Mouse (Mus musculus) limb, embryonic 11.5 days (tissue): ENCODE measurements around the gene Srrm2. TPM values are rescaled to one million over a fixed set of nuclear protein-coding genes. Genes with fewer than 3 reads are reported as not detected.
"Not testable (repeated sequence)": the region's sequence is repeated elsewhere in the genome, so short reads cannot be mapped to it uniquely, and the experiment has no call there.

Source experiments
- ATAC-seq: fragments of 200-750 bp; cut with Nextera tagmentation; 2 replicates; pipeline ENCODE4 v1.8.0; 2017; ENCODE audit warnings: low read depth; ENCODE audit not compliant: insufficient number of reproducible peaks, low FRiP score, low TSS enrichment
- DNase-seq: peaks from one replicate; pipeline ENCODE4 v3.0.0-alpha.2; 2015; ENCODE audit warnings: low spot score
- H3K27ac ChIP-seq: fragments of 300-500 bp; sonication (generic); replicated peaks from 2 replicates; pipeline ENCODE4 v1.5.1; 2014; ENCODE audit warnings: low read depth, mild to moderate bottlenecking, low read length
- H3K27me3 ChIP-seq: fragments of 300-500 bp; sonication (generic); 2 replicates; pipeline ENCODE4 v1.6.1; 2014; ENCODE audit warnings: mild to moderate bottlenecking, low read length, mixed read lengths; ENCODE audit not compliant: control insufficient read depth, insufficient read depth
- H3K36me3 ChIP-seq: fragments of 300-500 bp; sonication (generic); 2 replicates; pipeline ENCODE4 v1.6.1; 2014; ENCODE audit warnings: mild to moderate bottlenecking, low read length, moderate library complexity, mixed read lengths; ENCODE audit not compliant: control insufficient read depth, insufficient read depth
- H3K4me1 ChIP-seq: fragments of 300-500 bp; sonication (generic); 2 replicates; pipeline ENCODE4 v1.6.1; 2014; ENCODE audit warnings: low read length, mixed read lengths; ENCODE audit not compliant: control insufficient read depth, insufficient read depth
- H3K4me2 ChIP-seq: fragments of 300-500 bp; sonication (generic); 2 replicates; pipeline ENCODE4 v1.6.1; 2014; ENCODE audit warnings: low read depth, mild to moderate bottlenecking, moderate library complexity; ENCODE audit not compliant: severe bottlenecking
- H3K4me3 ChIP-seq: fragments of 300-500 bp; sonication (generic); 2 replicates; pipeline ENCODE4 v1.5.1; 2014; ENCODE audit warnings: low read depth, low read length
- H3K9ac ChIP-seq: fragments of 300-500 bp; sonication (generic); 2 replicates; pipeline ENCODE4 v1.6.1; 2014; ENCODE audit warnings: mild to moderate bottlenecking, low read length
- H3K9me3 ChIP-seq: fragments of 300-500 bp; sonication (generic); 2 replicates; pipeline ENCODE4 v1.6.1; 2016; ENCODE audit warnings: low read length; ENCODE audit not compliant: control insufficient read depth
- WGBS: fragments of 180-500 bp; shearing (Covaris S2); extraction: QIAGEN DNeasy Blood & Tissue Kit; methylation state at CpG from one replicate; pipeline ENCODE4 v1.1.7; 2014; 5-methylcytosine and 5-hydroxymethylcytosine counted together
- polyA plus RNA-seq: library from polyadenylated mRNA; unstranded; fragments of >200 nt; fragmentation: Nextera tagmentation; extraction: Ambion mirVana; gene quantifications from 2 replicates; pipeline ENCODE4 v1.2.1, GENCODE M21; 2014

Srrm2 gene
- polyA plus RNA-seq, 1 experiment from 2014 or later, result 508 TPM

DNA sequence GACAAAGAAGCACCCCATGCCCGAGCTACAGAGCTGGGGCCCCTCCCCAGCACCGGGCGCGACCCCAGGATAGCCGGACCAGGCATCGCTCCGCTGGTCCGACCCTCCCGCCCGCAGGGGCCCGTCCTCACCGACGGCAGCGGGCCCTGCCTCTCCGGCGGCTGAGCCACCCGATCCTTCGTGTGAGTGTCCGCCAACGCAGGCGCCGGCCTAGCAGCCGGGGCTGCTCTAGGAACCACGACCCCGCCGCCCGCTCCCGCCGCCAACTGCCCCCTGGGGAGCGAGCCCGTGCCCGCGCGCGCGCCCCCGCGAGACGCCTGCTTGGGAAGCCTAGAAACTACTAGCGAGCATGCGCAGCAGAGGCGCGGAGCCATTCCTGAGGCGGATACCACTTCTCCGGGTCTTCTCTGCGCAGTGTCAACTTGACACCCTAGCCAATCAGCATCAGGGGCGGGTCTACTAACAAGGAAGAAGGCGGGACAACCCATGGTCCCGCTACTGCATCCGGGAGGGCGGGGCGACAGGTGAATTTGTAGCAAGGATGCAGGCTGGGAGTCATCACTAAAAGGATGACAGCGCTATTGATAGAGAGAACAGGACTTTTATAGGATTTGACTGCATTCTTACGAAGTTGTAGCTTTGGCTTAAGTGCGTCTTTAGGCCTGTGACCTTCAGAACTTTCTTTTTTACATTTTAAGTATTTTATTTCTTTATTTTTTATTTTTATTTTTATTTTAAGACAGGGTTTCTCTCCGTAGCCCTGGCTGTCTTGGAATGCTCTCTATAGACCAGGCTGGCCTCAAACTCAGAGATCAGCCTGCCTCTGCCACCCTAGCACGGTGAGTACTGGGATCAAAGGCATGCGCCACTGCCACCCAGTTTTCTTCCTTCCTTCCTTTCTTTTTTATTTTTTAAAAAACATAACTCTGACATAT is 18.8 kb upstream of the Srrm2 start, which contains the start of gene Flywch1:
Gene Flywch1, minus strand, starts transcription at position 319 of the 935 bp plus-strand sequence.
- peak; percentile 98 for ATAC-seq
- H3K27ac ChIP-seq, result peak within 1 kb of the TSS; percentile 69; the same call in 1 of the 2 replicates
- 3% methylated on average over 58 of the region's 58 CpGs for WGBS
- H3K4me2 ChIP-seq, result peak within 1 kb of the TSS; percentile 52
- peak; percentile 99 for DNase-seq
- H3K36me3 ChIP-seq, result no peaks in the 10 kb centered on the region; the same call in none of the 2 replicates
- H3K9ac ChIP-seq, result peak within 1 kb of the TSS; percentile 91
- no peaks in the 10 kb centered on the region for H3K27me3 ChIP-seq
- H3K4me1 ChIP-seq, result peaks cover 5% of the 10 kb centered on the region
- no peaks in the 10 kb centered on the region for H3K9me3 ChIP-seq
- peak within 1 kb of the TSS; percentile 81 for H3K4me3 ChIP-seq

DNA sequence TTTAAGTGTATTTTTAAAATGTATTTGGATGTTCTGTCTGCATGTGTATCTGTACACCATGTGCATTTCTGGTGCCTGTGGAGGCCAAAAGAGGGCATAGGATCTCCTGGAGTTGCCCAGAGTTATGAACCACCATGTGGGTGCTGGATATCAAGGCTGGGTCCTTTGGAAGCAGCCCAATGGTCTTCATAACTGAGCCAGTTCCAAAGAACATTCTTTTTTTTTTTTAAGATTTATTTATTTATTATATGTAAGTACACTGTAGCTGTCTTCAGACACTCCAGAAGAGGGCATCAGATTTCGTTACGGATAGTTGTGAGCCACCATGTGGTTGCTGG is 18.1 kb upstream of the Srrm2 start:
- H3K9me3 ChIP-seq, H3K4me2 ChIP-seq, H3K4me1 ChIP-seq, DNase-seq, H3K4me3 ChIP-seq, H3K9ac ChIP-seq, H3K36me3 ChIP-seq, H3K27me3 ChIP-seq, ATAC-seq, H3K27ac ChIP-seq: not testable (repeated sequence)
- WGBS, result 83% methylated on average over 2 of the region's 2 CpGs

DNA sequence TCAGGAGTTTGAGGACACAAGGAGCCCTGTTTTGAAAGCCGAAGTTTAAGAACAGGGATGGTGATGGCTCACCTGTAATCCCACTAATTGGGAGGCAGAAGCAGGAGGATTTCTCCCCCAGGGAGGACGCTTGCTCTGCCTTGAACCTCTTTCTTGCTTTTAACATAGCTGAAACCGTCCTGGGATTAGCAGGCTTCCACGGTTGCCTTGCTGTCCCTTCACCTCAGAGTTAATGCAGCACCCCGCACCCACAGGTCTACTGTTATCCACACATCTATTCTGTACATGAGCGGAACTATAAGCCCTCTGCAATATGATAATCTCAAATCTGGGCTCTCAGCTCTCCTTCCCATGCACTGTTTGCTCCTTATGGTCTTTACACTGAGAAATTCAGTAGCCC is 16.7 kb upstream of the Srrm2 start:
- no peak overlapping the region for H3K4me2 ChIP-seq
- H3K36me3 ChIP-seq, result no peaks in the 10 kb centered on the region; the same call in none of the 2 replicates
- no peak overlapping the region for H3K4me3 ChIP-seq
- DNase-seq, result no peak
- no peaks in the 10 kb centered on the region for H3K9me3 ChIP-seq
- H3K27ac ChIP-seq, result no peak overlapping the region
- no peak for ATAC-seq
- WGBS, result 75% methylated on average over 6 of the region's 6 CpGs
- peaks cover 5% of the 10 kb centered on the region for H3K4me1 ChIP-seq
- H3K9ac ChIP-seq, result no peak overlapping the region
- H3K27me3 ChIP-seq, result no peaks in the 10 kb centered on the region

DNA sequence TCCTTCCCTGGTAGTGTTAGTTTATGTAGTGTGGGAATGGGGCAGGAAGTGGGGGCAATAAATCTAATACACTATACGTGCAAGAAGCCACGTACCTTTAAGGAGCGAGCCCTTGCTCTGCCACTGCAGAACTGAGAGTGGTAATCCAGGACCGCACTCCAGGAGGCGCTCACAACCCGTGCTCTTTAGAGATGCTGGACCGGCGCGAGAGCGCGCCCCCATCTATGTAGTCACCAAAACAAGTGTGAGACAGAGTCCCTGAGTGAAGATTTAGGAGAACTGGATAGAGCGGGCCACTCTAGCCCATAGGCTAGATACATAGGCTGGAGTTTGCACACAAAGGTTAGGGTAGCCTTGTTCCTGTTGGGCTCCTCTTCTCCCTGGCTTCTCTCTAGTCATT is 16.2 kb upstream of the Srrm2 start:
- Histone ChIP-seq H3K4me2 (no peak overlapping the region), H3K4me3 (no peak overlapping the region), H3K4me1 (peaks cover 5% of the 10 kb centered on the region), H3K9me3 (no peaks in the 10 kb centered on the region), H3K27me3 (no peaks in the 10 kb centered on the region), H3K9ac (no peak overlapping the region), H3K36me3 (no peaks in the 10 kb centered on the region; the same call in none of the 2 replicates), H3K27ac (no peak overlapping the region)
- ATAC-seq (0 out of 2 replicates have a peak, but pooled peaks have one; percentile 36), DNase-seq (peak; percentile 88)
- WGBS, result 4% methylated on average over 12 of the region's 12 CpGs

DNA sequence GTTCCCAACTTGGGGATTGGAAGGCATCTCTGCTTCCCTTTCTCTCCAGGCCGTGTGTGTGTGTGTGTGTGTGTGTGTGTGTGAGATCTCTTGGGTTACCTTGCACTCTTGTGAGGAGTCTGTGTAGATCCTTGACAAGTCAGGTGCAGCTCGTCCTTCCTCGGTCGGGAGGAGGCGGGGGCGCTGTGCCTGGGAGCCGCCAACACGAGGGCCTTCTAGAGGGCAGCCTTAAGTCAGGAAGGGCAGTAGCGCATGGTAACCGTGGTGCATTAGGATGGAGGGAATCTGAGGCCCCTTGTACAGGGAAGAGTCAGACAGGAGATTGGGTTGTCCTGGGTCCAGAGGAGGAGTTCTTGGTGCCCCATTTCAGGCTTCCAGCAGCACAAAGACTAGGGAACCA is 14.1 kb upstream of the Srrm2 start:
- no peaks in the 10 kb centered on the region for H3K27me3 ChIP-seq
- H3K4me2 ChIP-seq, result no peak overlapping the region
- WGBS, result 81% methylated on average over 10 of the region's 10 CpGs
- no peak overlapping the region for H3K4me3 ChIP-seq
- ATAC-seq, result no peak
- no peak overlapping the region for H3K27ac ChIP-seq
- H3K9ac ChIP-seq, result no peak overlapping the region
- no peaks in the 10 kb centered on the region for H3K4me1 ChIP-seq
- no peak for DNase-seq
- H3K9me3 ChIP-seq, result no peaks in the 10 kb centered on the region
- no peaks in the 10 kb centered on the region; the same call in 1 of the 2 replicates for H3K36me3 ChIP-seq

DNA sequence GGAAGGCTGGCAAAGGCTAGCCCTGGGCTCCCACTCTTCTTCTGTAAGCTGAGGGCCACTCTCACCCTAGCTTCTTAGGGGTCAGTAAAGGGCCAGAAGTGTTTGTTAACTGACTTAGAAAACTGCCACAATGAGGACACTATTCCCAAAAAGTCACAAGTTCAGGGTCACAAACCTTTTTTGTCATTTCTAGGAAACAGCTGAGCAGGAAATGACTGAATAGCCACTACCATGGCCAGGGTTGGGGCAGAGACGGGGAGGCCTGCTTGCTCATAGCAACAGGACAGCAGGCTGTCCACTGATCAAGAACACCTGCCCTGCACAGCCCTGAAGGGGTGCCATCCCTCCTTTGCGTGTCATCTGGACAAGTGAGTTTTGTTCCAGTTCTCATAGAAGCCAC is 13.2 kb upstream of the Srrm2 start:
- H3K4me3 ChIP-seq, result no peak overlapping the region
- 91% methylated on average over 2 of the region's 2 CpGs for WGBS
- no peak overlapping the region for H3K9ac ChIP-seq
- H3K4me2 ChIP-seq, result no peak overlapping the region
- ATAC-seq (no peak), DNase-seq (no peak)
- no peak overlapping the region for H3K27ac ChIP-seq
- H3K36me3 ChIP-seq, result no peaks in the 10 kb centered on the region; the same call in 1 of the 2 replicates
- H3K4me1 ChIP-seq, result no peaks in the 10 kb centered on the region
- H3K9me3 ChIP-seq, result no peaks in the 10 kb centered on the region
- no peaks in the 10 kb centered on the region for H3K27me3 ChIP-seq

DNA sequence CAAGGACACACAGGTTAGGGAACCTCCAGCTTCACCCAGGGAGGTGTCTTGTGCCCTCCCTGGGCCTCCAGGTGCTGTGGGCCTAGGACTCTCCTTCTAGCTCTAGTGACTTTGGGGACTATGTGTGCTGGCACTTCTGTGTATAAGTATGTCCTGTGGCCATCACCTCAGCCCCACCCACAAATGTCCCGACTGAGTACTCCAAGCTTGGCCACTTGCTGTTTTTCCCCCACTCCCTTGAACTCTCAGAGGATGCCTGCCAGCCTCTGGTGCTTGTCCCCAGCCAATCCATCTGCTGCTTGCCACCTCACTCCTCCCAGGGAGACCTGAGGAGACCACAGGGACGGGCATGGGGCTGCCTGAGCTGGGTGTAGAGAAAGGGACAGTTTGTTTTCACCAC is 11.9 kb upstream of the Srrm2 start:
- Histone ChIP-seq H3K4me3 (no peak overlapping the region), H3K27ac (no peak overlapping the region), H3K9ac (no peak overlapping the region), H3K27me3 (no peaks in the 10 kb centered on the region), H3K4me1 (no peaks in the 10 kb centered on the region), H3K36me3 (no peaks in the 10 kb centered on the region; the same call in 1 of the 2 replicates), H3K4me2 (no peak overlapping the region), H3K9me3 (no peaks in the 10 kb centered on the region)
- no peak for ATAC-seq
- no peak for DNase-seq
- WGBS, result 51% methylated on average over 2 of the region's 2 CpGs

DNA sequence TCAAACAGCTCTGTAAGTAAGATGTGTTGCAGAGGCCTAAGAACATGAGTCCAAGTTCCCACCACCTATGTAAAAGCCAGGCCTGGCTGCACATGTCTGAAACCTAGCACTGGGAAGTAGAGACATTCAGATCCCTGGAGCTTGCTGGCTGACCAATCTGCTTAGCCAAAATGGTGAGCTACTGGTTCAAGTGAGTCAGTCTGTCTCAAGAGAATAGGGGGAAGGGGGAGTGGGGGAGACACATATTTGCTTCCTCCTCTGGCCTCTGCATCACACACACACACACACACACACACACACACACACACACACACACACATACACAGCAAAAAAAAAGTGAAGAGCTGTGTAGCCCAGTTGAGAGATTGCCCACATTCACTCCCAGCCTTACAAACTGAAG is 7.0 kb upstream of the Srrm2 start:
- no peak for ATAC-seq
- DNase-seq, result no peak
- no peaks in the 10 kb centered on the region for H3K9me3 ChIP-seq

More for the DNA sequence above, 7.0 kb upstream of the Srrm2 start:
- H3K4me1 ChIP-seq, result no peaks in the 10 kb centered on the region
- no peak overlapping the region for H3K4me2 ChIP-seq
- H3K27me3 ChIP-seq, result no peaks in the 10 kb centered on the region
- no peak overlapping the region for H3K9ac ChIP-seq
- no peak overlapping the region for H3K27ac ChIP-seq
- no peaks in the 10 kb centered on the region for H3K36me3 ChIP-seq
- H3K4me3 ChIP-seq, result no peak overlapping the region
